Mouse (Mus musculus) fibroblast of lung, adult 2 months (primary cell): ENCODE data around the gene Fut1.
A peak's percentile ranks its signal among the peaks of the same experiment; 100 is the strongest.
"Not testable (repeated sequence)": the region's sequence is repeated elsewhere in the genome, so short reads cannot be mapped to it uniquely, and the experiment has no call there.

Experiments used
- DNase-seq: peaks from one replicate; pipeline ENCODE4 v3.0.0-alpha.2; 2011; ENCODE audit warnings: low read depth

The Fut1 gene

DNA sequence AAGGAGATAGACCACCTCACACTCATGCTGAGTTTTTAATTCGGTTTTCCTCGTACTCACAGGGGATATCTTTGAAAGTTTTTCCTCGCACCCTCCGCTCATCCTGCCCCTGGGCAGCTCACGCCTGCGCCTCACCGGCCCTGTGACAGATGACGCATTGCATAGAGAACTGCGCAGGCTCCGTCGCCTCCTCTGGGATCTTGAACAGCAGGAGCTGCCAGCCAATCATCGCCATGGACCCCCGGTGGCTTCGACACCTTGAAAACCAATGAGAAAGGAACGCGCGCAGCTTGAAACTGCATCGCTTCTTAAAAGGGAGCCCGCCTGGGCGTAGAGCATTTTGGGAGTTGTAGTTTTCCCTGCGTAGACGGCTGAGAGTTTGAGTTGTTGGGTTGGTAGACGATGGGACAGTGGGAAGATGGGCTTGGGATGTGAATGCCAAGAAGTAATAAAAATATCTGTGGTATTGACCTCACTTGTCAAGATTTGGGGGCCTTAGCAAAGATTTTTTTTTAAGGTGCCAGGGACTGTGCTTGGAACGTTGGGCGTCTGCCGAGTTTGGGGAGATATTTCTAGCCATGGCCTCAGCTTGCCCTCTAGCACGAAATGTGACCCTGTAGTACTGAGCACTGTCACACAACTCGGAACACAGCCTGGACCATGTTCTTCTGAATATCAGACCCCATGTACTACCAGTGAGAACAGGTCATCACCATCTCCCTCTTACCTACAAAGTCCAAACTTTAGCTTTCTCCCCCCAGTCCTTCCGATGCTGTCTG is 21.7 kb downstream of the Fut1 start:
- DNase-seq: peak; percentile 97

DNA sequence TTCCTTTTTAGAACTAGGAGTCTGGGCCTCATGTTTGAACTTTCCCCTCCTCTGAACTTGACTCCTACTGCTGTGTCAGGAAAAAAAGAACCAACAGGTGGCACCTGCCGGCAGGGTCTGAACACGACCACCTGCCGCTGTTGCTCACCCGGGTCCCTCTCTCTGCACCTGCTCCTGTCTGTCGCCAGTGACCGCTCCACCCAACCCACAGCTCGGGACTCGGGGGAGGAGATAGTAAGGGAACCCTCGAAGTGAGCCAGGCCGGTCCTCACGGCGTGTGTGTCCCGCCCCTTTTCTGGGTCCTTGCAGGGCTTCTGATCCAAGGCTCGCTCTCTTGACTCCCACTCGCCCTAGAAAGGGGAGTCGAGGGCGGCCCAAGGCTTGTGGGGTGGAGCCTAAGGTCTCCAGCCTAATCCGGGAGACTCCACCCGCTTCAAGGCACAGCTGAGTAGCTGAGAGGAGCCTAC is 22.5 kb downstream of the Fut1 start, which contains the start of gene Mamstr:
TSS of gene Mamstr (plus strand) at position 417 of the 467 bp plus-strand sequence.
- DNase-seq: no peak

DNA sequence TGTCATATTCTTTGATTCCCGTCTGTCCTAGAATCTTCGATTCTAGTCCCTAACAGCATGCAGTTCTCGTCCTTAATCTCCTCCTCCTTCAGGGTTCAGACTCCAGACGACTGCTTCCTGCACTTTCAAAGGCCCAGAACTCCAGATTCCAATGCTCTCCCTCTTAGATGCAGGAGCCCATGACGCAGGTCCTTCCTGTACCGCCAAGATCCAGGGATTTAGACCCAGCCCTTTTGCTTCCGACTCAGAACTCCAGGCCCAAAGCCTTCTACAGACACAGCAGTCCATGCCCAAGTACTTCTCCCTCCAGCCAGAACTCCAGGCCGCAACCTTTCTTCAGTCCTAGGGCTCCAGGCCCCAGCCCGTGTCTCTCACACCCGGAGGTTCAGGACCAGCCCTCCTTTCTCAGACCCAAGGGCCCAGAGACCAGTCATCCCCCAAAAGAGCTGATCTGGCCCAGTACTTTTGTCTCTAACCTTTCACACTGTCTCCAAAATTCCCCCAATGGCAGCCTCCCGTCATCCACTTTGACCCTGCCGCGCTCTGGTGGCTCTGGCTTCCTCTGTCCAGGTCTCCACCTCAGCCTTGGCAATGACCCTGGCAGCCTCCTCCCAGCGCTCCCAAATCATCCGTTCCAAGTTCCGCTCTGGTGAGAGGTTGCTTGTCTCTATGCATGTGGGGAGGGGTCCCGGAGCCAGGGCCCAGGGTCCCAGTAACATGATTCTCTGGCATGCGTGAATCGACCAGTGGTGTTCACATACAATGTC is 23.3 kb downstream of the Fut1 start:
- DNase-seq: no peak

GRCm38 (mm10) chr7:45641391-45642040 is 24.4 kb downstream of the Fut1 start:
- DNase-seq: peak; percentile 27

DNA sequence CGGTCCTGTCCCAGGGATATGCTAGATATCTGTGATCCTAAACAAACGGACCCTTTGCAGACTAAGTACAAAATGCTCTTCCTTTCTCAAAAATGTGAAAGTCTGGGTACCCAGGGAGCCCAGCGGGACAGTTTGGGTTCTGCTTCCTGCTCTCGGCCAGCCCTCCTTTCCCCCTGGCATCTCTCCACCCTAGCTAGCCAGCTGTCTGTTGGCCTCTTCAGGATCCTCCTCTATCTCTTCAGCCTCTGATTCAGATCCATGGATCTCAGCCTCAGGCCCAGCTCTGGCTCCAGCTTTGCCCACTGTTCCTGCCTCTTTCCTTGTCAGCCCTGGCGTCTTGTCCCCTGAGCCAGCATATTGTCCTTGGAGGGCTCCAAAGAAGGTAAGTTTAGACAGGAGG is 25.0 kb downstream of the Fut1 start:
- no peak for DNase-seq

DNA sequence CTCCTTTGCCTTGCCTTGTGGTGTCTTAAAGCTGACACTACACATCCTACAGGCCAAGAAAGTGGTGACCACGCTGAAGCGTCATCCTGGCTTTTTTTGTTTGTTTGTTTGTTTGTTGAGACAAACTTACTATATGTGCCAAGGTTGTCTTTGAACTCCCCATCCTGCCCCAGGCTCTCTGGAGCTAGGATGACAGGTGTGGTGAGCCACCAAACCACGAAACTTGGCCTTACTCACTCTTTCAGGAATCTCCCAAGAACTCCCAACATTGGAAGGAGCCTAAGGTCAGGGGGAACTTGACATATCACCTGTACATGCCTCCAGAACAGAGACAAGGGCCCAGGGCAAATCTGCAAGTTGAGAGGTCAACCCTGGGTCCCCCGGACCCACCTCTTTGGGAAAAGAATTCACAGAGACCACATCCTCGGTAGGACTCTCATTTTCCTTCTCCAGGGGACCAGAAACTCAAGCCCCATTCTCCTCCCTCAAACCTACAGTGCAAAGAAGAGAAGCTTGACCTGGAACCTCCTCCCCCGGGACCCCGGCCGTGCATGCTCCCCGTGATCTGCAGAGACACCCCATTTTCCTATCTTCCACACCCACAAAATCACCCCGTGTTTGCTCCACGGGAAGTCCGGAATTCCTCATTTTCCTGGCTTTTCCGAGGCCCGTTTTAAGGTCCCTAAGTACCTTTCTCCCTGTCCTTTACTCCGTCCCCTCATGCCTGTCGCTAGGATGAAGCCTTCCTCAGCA is 25.6 kb downstream of the Fut1 start:
- no peak for DNase-seq

- DNase-seq: peak; percentile 88
Observed at GRCm38 (mm10) chr7:45643441-45644178, 26.5 kb downstream of the Fut1 start.

DNA sequence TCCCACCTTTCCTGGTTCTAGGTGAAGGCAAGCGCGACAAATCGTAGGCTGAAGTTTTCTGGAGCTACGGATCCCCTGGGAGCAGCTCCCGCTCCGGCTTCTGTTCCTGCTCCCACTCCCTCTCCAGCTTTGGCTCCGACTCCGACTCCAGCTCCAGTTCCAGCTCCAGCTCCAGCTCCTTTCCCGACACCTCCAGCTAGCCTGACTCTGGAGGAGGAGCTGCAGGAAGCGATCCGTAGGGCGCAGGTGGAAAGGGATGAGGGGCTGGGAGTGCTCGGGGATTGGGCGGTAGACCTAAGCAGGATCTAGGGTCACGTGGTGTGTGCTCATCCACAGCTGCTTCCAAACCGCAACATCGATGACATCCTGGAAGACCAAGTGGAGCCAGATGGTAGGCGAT is 27.1 kb downstream of the Fut1 start:
- DNase-seq: no peak

GRCm38 (mm10) chr7:45644872-45645590 is 27.9 kb downstream of the Fut1 start:
- DNase-seq: no peak

GRCm38 (mm10) chr7:45645591-45645971 is 28.5 kb downstream of the Fut1 start:
- no peak for DNase-seq

DNA sequence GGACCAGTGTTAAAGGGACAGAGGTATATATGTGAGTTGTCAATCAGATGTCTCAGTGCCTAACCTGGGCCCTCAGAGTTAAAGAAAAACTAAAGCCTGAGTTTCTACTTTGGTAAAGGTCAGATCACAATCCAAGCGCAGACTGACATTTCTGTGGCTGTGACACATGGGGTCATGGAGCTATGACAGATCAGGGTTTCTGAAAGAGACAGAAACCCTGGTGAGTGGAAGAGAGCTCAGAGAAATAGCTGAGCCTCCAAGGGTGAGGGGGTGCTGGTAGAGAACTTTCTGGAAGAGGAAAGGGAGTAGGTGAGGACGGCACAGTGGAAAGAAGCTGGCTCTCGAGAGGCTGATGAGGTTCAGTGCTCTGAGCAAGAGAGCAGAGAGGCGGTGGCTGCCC is 29.6 kb downstream of the Fut1 start:
- no peak for DNase-seq

DNA sequence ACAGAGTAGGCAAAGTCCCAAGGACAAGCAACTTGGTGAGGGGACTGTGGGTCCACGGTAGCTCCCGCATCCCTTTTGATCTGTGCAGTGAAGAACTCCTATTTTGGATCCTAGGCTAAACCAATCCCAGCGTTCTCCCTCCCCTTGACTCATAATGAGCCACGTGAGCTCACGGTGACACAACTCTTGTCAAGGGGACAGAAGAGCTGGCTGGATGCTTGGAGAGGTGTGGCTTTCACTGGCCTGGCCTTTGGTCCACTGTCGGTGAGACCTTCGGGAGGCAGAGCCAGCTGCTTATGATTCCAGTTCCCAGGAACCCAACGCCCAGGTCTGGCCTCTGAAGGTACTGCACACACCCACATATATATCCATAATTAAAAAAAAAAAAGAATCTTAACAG is 32.3 kb downstream of the Fut1 start:
- DNase-seq: no peak

DNA sequence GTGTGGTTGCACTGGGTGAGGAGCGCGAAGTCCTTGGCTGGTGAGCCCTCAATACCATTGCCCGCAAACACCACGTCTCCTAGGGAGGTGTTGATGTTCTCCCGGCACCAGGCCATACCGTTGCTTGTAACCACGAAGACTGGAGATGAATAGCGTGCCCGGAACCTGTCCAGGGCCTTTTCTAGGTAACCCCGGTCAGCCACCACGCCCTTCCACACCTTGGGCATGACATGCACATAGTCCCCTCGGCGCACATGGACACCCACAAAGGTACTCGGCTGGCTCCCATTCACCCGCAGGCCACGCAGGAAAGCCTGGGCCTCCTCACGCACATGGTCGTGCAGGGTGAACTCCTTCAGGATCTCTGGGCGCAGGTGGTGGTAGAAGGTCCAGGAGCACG is 33.4 kb downstream of the Fut1 start:
- DNase-seq: not testable (repeated sequence)

- DNase-seq: no peak
Observed at GRCm38 (mm10) chr7:45654424-45655047, 37.4 kb downstream of the Fut1 start.

- no peak for DNase-seq
Observed at GRCm38 (mm10) chr7:45660746-45661478, 43.8 kb downstream of the Fut1 start.

DNA sequence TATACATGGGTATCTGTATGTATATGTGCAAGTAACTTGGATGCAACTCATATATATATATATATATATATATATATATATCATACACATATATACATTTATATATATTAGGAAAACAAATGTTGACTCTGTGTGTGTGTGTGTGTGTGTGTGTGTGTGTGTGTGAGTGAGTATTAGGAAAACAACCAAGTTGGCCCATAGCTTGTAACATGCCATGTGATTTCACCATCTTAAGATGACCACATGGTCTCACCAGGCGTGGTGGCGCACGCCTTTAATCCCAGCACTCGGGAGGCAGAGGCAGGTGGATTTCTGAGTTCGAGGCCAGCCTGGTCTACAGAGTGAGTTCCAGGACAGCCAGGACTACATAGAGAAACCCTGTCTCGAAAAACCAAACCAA is 44.6 kb downstream of the Fut1 start:
- not testable (repeated sequence) for DNase-seq

DNA sequence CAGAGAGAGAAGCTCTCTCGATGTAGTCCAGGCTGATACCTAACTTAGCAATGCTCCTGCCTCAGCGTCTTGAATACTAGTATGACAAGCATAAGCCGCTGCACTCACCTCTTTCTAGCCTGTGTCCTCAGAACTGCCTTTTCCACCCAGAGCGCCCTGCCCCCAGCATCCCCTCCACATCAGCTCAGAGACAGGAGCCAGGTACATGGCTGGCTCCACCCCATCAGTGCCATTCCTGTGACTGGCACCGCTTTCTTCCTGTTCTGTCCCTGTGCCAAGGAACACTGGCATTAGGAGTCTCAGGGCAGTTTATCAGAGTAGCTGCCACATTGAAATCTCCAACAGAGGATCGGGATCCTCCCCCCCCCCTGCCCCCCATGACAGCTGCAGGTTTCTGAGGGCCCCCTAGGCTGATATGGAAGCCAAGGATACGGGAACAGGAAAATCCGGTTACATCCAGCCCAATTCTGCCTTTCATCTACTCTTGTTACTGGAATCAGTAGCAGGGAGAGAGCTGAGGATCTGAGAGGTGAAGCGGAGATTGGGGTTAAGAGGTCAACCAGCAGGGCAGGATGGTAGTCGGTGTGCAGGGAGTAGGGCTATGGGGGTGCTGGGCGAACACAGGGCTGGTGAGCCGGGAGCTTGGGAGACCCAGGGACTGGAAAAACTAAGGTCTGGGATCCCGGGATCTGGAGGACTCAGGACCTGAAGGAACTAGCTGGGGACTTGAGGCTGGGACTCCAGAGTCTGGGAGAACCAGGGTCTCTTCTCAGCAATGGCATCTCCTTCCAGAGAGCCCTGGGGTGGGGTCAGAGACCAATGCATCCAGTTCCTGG is 48.4 kb downstream of the Fut1 start:
- DNase-seq: no peak

DNA sequence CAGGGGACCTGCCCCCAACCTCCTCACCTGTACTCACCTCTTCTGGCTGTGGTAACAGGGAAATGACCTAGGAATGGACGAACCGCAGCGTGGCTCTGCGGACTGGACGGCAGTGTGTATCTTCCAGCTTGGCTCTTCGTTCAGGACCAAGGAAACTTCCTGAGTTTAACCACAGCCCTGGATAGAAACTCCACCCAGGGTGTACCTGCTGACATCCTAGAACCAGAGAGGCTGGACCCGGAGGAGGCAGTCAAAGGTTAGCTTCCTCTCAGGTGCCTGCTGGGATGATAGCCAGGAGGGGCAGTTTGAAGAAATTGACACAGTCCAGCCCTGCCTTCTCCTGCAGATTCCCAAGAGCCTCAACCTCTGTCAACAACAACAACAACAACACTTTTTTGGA is 49.1 kb downstream of the Fut1 start, which contains the start of gene Fut2:
TSS of gene Fut2 (minus strand) at position 234 of the 400 bp plus-strand sequence.
- DNase-seq: no peak
